Mouse (Mus musculus): Measurements from ENCODE around the gene Stxbp4. TPM values are rescaled to one million over a fixed set of nuclear protein-coding genes. Genes with fewer than 3 reads are reported as not detected.

Gene Stxbp4
- polyA plus RNA-seq, 1 experiment from 2014 or later, result 2.1 TPM

DNA sequence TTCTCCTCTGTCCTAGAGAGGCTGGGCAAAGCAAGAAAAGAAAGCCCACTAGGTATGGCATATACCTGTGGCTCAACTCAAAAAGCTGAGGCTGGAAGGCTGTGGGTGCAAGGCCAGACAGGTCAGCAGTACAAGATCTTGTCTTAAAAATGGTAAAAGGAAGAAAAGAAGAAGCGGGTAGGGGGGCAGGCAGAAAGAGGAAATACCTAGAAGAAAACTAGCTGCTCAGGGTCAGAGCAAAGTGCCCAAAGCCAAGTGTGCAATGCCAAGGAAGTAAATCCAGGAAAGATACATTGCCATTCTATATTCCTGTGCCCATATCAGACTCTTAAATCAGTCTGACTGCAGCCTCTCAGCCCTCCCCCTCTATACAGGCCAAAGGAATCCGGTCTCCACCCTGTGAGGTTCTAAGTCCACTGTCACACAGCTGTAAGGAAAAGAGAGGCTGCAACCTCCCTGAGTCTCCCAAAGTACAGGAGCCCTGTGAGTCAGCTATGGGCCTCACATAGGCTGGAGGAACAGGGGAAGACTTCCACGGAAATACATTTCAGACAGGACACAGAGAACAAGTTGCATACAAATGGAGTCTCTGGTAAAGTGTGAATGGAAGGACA is 28.4 kb upstream of the Stxbp4 start:
- no peaks in the 10 kb centered on the region for H3K27me3 ChIP-seq (replicated peaks; ENCODE audit: control insufficient read depth, insufficient read depth, low read length)
- no peak overlapping the region for H3K4me3 ChIP-seq (ENCODE audit: low read depth, low read length)
- ATAC-seq, result peak; percentile 94
- 31% methylated on average over 3 of the region's 3 CpGs for WGBS
- H3K9me3 ChIP-seq (ENCODE audit: control insufficient read depth), result no peaks in the 10 kb centered on the region
- 0 out of 2 replicates have a peak overlapping the region, but pooled peaks have one; percentile 17 for H3K4me2 ChIP-seq (replicated peaks; ENCODE audit: low read depth)
- H3K36me3 ChIP-seq (ENCODE audit: control insufficient read depth, insufficient read depth), result peaks cover 19% of the 10 kb centered on the region; the same call in 1 of the 2 replicates
- peak overlapping the region; percentile 22; the same call in 1 of the 2 replicates for H3K9ac ChIP-seq (ENCODE audit: low read depth, low read length)
- H3K4me1 ChIP-seq (replicated peaks; ENCODE audit: control insufficient read depth, insufficient read depth, low read length), result peaks cover 19% of the 10 kb centered on the region
- TF ChIP-seq CTCF (IDR thresholded peaks at IDR 0.05; ENCODE audit: low read depth), result no peak
- H3K27ac ChIP-seq (ENCODE audit: low read depth, low read length), result peak overlapping the region; percentile 76

GRCm38 (mm10) chr11:90665161-90665560 is 27.3 kb upstream of the Stxbp4 start:
- 17% methylated on average over 6 of the region's 6 CpGs for WGBS
- Histone ChIP-seq H3K9ac (ENCODE audit: low read depth, low read length) (0 out of 2 replicates have a peak overlapping the region, but pooled peaks have one; percentile 22), H3K4me3 (ENCODE audit: low read depth, low read length) (no peak overlapping the region), H3K27me3 (replicated peaks; ENCODE audit: control insufficient read depth, insufficient read depth, low read length) (no peaks in the 10 kb centered on the region), H3K36me3 (ENCODE audit: control insufficient read depth, insufficient read depth) (peaks cover 26% of the 10 kb centered on the region), H3K4me2 (replicated peaks; ENCODE audit: low read depth) (peak overlapping the region; percentile 27; the same call in 1 of the 2 replicates), H3K4me1 (replicated peaks; ENCODE audit: control insufficient read depth, insufficient read depth, low read length) (peaks cover 19% of the 10 kb centered on the region), H3K27ac (ENCODE audit: low read depth, low read length) (peak overlapping the region; percentile 76), H3K9me3 (ENCODE audit: control insufficient read depth) (no peaks in the 10 kb centered on the region)
- TF ChIP-seq CTCF (IDR thresholded peaks at IDR 0.05; ENCODE audit: low read depth), result no peak
- no peak for ATAC-seq

GRCm38 (mm10) chr11:90664345-90664986 is 26.6 kb upstream of the Stxbp4 start:
- H3K9ac ChIP-seq (ENCODE audit: low read depth, low read length), result no peak overlapping the region
- TF ChIP-seq CTCF (IDR thresholded peaks at IDR 0.05; ENCODE audit: low read depth), result no peak
- H3K36me3 ChIP-seq (ENCODE audit: control insufficient read depth, insufficient read depth), result peaks cover 23% of the 10 kb centered on the region
- H3K27me3 ChIP-seq (replicated peaks; ENCODE audit: control insufficient read depth, insufficient read depth, low read length), result no peaks in the 10 kb centered on the region
- H3K9me3 ChIP-seq (ENCODE audit: control insufficient read depth), result no peaks in the 10 kb centered on the region
- 3% methylated on average over 8 of the region's 8 CpGs for WGBS
- no peak for ATAC-seq
- H3K4me1 ChIP-seq (replicated peaks; ENCODE audit: control insufficient read depth, insufficient read depth, low read length), result peaks cover 19% of the 10 kb centered on the region
- H3K4me3 ChIP-seq (ENCODE audit: low read depth, low read length), result no peak overlapping the region
- peak overlapping the region; percentile 27 for H3K4me2 ChIP-seq (replicated peaks; ENCODE audit: low read depth)
- H3K27ac ChIP-seq (ENCODE audit: low read depth, low read length), result peak overlapping the region; percentile 76

DNA sequence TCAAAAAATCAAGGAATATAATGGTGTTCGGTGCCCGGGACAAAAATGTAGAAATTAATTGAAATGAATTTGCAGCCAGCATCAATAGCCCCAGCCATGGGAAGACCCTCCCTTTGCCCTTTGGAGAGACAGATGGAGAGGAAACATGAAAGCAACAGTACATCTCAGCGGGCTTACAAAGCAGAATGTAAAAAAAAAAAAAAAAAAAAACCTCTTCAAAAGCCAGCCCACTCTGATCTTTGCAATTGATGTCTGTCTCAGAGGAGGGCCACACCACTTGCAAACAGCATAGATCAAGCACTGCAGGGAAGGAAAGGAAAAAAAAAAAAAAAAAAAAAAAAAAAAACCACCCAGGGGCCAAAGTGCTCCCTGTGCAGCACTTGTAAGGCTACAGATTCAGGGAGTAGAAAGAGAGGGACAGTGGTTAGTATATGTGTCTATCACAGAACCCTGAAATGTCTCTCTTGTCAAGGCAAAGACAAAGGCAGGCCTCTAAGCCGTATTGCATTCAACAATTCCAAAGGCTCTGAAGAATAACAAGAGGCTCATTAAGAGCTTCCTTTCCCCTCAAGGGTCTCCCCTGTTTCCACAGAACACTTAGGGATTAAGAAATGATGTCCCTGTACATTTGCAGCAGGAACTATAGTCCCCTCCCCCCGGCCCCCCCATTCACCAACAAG is 25.9 kb upstream of the Stxbp4 start:
- 51% methylated on average over 5 of the region's 5 CpGs for WGBS

DNA sequence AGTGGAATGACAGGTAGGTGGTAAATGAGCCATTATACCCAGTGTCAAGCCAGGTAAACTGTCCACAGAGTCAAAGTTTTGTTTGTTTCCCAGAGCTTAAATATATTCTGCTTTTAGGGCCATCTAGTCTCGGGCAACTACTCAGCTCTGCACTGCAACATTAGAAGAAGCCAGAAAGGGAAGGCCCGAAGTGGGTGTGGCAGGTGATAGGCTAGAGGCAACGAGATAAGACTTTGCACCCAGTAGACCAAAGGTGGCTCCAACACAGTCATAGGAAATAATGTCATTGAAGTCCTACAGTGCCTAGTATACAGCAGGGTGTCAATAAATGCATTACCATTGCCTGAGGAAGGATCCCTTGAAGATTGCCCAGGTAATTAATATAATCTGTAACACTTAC is 25.2 kb upstream of the Stxbp4 start:
- Histone ChIP-seq H3K9ac (ENCODE audit: low read depth, low read length) (no peak overlapping the region), H3K9me3 (ENCODE audit: control insufficient read depth) (no peaks in the 10 kb centered on the region), H3K4me2 (replicated peaks; ENCODE audit: low read depth) (no peak overlapping the region), H3K27me3 (replicated peaks; ENCODE audit: control insufficient read depth, insufficient read depth, low read length) (no peaks in the 10 kb centered on the region), H3K27ac (ENCODE audit: low read depth, low read length) (peak overlapping the region; percentile 76), H3K36me3 (ENCODE audit: control insufficient read depth, insufficient read depth) (peaks cover 25% of the 10 kb centered on the region), H3K4me3 (ENCODE audit: low read depth, low read length) (no peak overlapping the region), H3K4me1 (replicated peaks; ENCODE audit: control insufficient read depth, insufficient read depth, low read length) (peaks cover 19% of the 10 kb centered on the region)
- ATAC-seq, result peak; percentile 79
- TF ChIP-seq CTCF (IDR thresholded peaks at IDR 0.05; ENCODE audit: low read depth), result no peak
- 29% methylated on average over 3 of the region's 3 CpGs for WGBS

More for the DNA sequence above, 25.9 kb upstream of the Stxbp4 start:
- peaks cover 19% of the 10 kb centered on the region for H3K4me1 ChIP-seq (replicated peaks; ENCODE audit: control insufficient read depth, insufficient read depth, low read length)
- no peak overlapping the region for H3K4me3 ChIP-seq (ENCODE audit: low read depth, low read length)
- no peak for TF ChIP-seq CTCF (IDR thresholded peaks at IDR 0.05; ENCODE audit: low read depth)
- H3K27me3 ChIP-seq (replicated peaks; ENCODE audit: control insufficient read depth, insufficient read depth, low read length), result no peaks in the 10 kb centered on the region
- no peak for ATAC-seq
- peaks cover 25% of the 10 kb centered on the region for H3K36me3 ChIP-seq (ENCODE audit: control insufficient read depth, insufficient read depth)
- peak overlapping the region; percentile 27 for H3K4me2 ChIP-seq (replicated peaks; ENCODE audit: low read depth)
- peak overlapping the region; percentile 76 for H3K27ac ChIP-seq (ENCODE audit: low read depth, low read length)
- H3K9ac ChIP-seq (ENCODE audit: low read depth, low read length), result no peak overlapping the region
- H3K9me3 ChIP-seq (ENCODE audit: control insufficient read depth), result no peaks in the 10 kb centered on the region

DNA sequence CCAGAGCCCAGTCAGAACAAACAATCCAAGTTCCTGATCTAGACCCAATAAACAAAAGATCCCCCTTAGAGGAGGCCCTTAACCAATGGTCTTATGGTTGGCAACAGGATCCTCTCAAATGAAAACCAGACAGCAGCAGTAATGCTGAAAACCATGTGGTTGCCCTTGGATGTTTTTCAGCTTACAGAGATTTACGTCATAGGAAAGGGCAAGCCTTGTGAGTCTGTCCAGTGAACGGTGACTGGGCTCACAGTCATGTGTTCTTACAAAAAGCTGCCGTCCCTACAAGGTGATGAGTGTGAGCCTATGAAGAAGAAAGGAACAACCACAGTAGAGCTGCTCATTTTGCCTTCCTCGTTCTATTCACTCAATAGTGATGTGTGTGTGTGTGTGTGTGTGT is 22.8 kb upstream of the Stxbp4 start:
- Histone ChIP-seq H3K4me2 (replicated peaks; ENCODE audit: low read depth) (no peak overlapping the region), H3K4me3 (ENCODE audit: low read depth, low read length) (no peak overlapping the region), H3K9ac (ENCODE audit: low read depth, low read length) (no peak overlapping the region), H3K9me3 (ENCODE audit: control insufficient read depth) (no peaks in the 10 kb centered on the region), H3K36me3 (ENCODE audit: control insufficient read depth, insufficient read depth) (peaks cover 38% of the 10 kb centered on the region), H3K27ac (ENCODE audit: low read depth, low read length) (no peak overlapping the region), H3K4me1 (replicated peaks; ENCODE audit: control insufficient read depth, insufficient read depth, low read length) (peaks cover 11% of the 10 kb centered on the region; the same call in 1 of the 2 replicates), H3K27me3 (replicated peaks; ENCODE audit: control insufficient read depth, insufficient read depth, low read length) (no peaks in the 10 kb centered on the region)
- TF ChIP-seq CTCF (IDR thresholded peaks at IDR 0.05; ENCODE audit: low read depth), result no peak
- 86% methylated on average over 4 of the region's 4 CpGs for WGBS
- no peak for ATAC-seq
